Mouse (Mus musculus) liver, embryonic 14.5 days (tissue): ENCODE measurements around the gene Rybp. TPM values are rescaled to one million over a fixed set of nuclear protein-coding genes. Genes with fewer than 3 reads are reported as not detected.

Source experiments
- ATAC-seq: fragments of 200-750 bp; cut with Nextera tagmentation; 2 replicates; pipeline ENCODE4 v1.8.0; 2017; ENCODE audit warnings: moderate number of reproducible peaks, mild to moderate bottlenecking, moderate library complexity; ENCODE audit not compliant: insufficient read depth
- DNase-seq, 3 experiments: peaks; one replicate each; pipeline ENCODE4 v3.0.0-alpha.2; 2012 to 2013; ENCODE audit warnings: low read depth in 3 of 3, low spot score in 3 of 3
- H3K27ac ChIP-seq: fragments of 300-500 bp; sonication (generic); 2 replicates; pipeline ENCODE4 v1.5.1; 2014; ENCODE audit warnings: moderate library complexity, mild to moderate bottlenecking, control low read depth, inconsistent platforms
- H3K27me3 ChIP-seq: fragments of 300-500 bp; sonication (generic); 2 replicates; pipeline ENCODE4 v1.6.1; 2014; ENCODE audit warnings: mild to moderate bottlenecking, low read length, moderate library complexity; ENCODE audit not compliant: control insufficient read depth, insufficient read depth
- H3K36me3 ChIP-seq: fragments of 300-500 bp; sonication (generic); replicated peaks from 2 replicates; pipeline ENCODE4 v1.6.1; 2014; ENCODE audit warnings: low read depth; ENCODE audit not compliant: control insufficient read depth, insufficient read depth
- H3K4me1 ChIP-seq, 2 experiments: fragments of 200-500 bp in 1 of 2; fragments of 300-500 bp in 1 of 2; sonication (generic) in 1 of 2; replicated peaks; 2 replicates each; pipeline ENCODE4 v1.6.1; 2012 to 2014; ENCODE audit warnings: antibody characterized with exemption in 1 of 2, inconsistent platforms in 1 of 2, low read length in 1 of 2; ENCODE audit not compliant: control insufficient read depth in 2 of 2, insufficient read depth in 2 of 2
- H3K4me2 ChIP-seq: fragments of 300-500 bp; sonication (generic); 2 replicates; pipeline ENCODE4 v1.6.1; 2014; ENCODE audit warnings: low read depth, mild to moderate bottlenecking, control low read depth, moderate library complexity
- H3K4me3 ChIP-seq, 2 experiments: fragments of 200-500 bp in 1 of 2; fragments of 300-500 bp in 1 of 2; sonication (generic) in 1 of 2; 2 replicates each; pipeline ENCODE4 v1.5.1; 2012 to 2014; ENCODE audit warnings: low read depth in 2 of 2, low read length in 2 of 2, mild to moderate bottlenecking in 2 of 2, control low read depth in 1 of 2, inconsistent platforms in 1 of 2, moderate library complexity in 1 of 2; ENCODE audit not compliant: insufficient read depth in 1 of 2
- H3K9ac ChIP-seq: fragments of 300-500 bp; sonication (generic); replicated peaks from 2 replicates; pipeline ENCODE4 v1.6.1; 2014; ENCODE audit warnings: mild to moderate bottlenecking, control low read depth, moderate library complexity
- H3K9me3 ChIP-seq: fragments of 300-500 bp; sonication (generic); 2 replicates; pipeline ENCODE4 v1.6.1; 2016; ENCODE audit warnings: low read length, mixed read lengths; ENCODE audit not compliant: control insufficient read depth
- CTCF ChIP-seq: IDR thresholded peaks from 2 replicates; pipeline ENCODE4 v1.5.1; 2016; ENCODE audit warnings: antibody characterized with exemption, low read depth, control low read depth
- EP300 ChIP-seq: IDR thresholded peaks from 2 replicates; pipeline ENCODE4 v1.6.1; 2016; ENCODE audit warnings: antibody characterized with exemption, low read depth
- WGBS: fragments of 180-500 bp; shearing (Covaris S2); extraction: QIAGEN DNeasy Blood & Tissue Kit; methylation state at CpG from one replicate; pipeline ENCODE4 v1.1.7; 2014; ENCODE audit not compliant: insufficient replicate concordance; 5-methylcytosine and 5-hydroxymethylcytosine counted together
- polyA plus RNA-seq, 2 experiments: library from polyadenylated mRNA; depleted of rRNA in 1 of 2; stranded (reverse) in 1 of 2; unstranded in 1 of 2; fragments of >200 nt; fragmentation: Nextera tagmentation in 1 of 2; extraction: Ambion mirVana in 1 of 2; gene quantifications; 2 replicates each; pipeline versions ENCODE4 v1.2.1 to v1.2.3; 2012 to 2014

Rybp gene
- polyA plus RNA-seq, 2 experiments, result 3.2 to 10.7 TPM

- H3K27me3 ChIP-seq, result no peaks in the 10 kb centered on the region
- ATAC-seq, result no peak
These were observed 15.3 kb downstream of the Rybp start for GRCm38 (mm10) chr6:100271992-100272391.

DNA sequence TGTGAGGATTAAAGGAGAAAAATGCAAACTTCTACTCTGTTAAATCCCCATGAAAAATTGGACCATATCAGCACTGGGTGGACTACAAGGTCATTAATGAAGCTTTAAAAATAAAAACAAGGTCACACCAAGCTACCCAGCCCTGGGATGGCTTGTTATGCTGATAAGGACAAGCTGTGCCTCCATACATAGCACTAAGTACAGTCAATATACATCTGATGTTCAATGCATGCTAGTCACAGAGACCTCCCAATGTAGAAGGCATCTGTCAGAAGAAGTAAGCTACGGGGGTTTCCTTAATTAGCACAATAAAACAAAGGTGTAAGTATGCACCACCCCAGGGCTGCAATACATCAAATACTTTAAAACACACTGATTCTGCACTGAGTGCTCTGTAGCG, 16.5 kb downstream of the Rybp start:
- TF ChIP-seq EP300 (no peak), CTCF (no peak)
- H3K27ac ChIP-seq, result no peak overlapping the region
- DNase-seq, result no peak
- H3K4me2 ChIP-seq, result no peak overlapping the region
- peaks cover 0 to 4% of the 10 kb centered on the region in 2 experiments; a peak in 3 of 4 replicates for H3K4me1 ChIP-seq
- no peak overlapping the region for H3K4me3 ChIP-seq
- H3K9ac ChIP-seq, result no peak overlapping the region
- no peaks in the 10 kb centered on the region for H3K27me3 ChIP-seq
- no peaks in the 10 kb centered on the region for H3K9me3 ChIP-seq
- H3K36me3 ChIP-seq, result no peaks in the 10 kb centered on the region
- WGBS, result 68% methylated on average over 2 of the region's 2 CpGs
- no peak for ATAC-seq

More at GRCm38 (mm10) chr6:100271992-100272391, 15.3 kb downstream of the Rybp start:
- Histone ChIP-seq H3K4me2 (no peak overlapping the region), H3K27ac (no peak overlapping the region), H3K9ac (no peak overlapping the region), H3K36me3 (no peaks in the 10 kb centered on the region), H3K4me1 (peaks cover 1 to 4% of the 10 kb centered on the region in 2 experiments), H3K4me3 (no peak overlapping the region), H3K9me3 (no peaks in the 10 kb centered on the region)
- no peak for TF ChIP-seq EP300
- TF ChIP-seq CTCF, result no peak
- DNase-seq, result no peak
- 43% methylated on average over 3 of the region's 3 CpGs for WGBS

DNA sequence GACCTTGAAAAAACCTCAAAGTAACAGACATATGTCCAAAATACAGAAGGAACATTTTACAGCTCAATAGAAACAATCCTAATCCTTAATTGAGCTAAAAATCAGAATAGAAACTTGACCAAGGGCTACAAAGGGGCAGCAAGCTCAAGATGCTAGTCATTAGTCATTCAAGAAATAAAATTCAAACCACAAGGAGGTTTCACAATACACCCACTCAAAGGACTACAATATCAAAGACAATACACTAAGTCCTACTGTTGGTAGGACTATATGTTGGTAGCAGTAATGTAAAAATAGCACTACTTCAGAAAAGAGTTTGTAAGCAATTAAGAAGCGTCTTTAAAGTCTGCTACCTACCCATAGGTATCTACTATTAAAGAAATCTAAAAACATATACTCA, 27.7 kb downstream of the Rybp start:
- no peak for ATAC-seq
- H3K27ac ChIP-seq, result no peak overlapping the region
- no peaks in the 10 kb centered on the region for H3K9me3 ChIP-seq
- no peak overlapping the region for H3K4me2 ChIP-seq
- H3K9ac ChIP-seq, result no peak overlapping the region
- H3K4me3 ChIP-seq, result no peak overlapping the region
- no peaks in the 10 kb centered on the region for H3K36me3 ChIP-seq
- 76% methylated on average over 1 of the region's 1 CpGs for WGBS
- peaks cover 0 to 1% of the 10 kb centered on the region in 2 experiments; a peak in 2 of 4 replicates for H3K4me1 ChIP-seq
- no peak for DNase-seq
- no peaks in the 10 kb centered on the region for H3K27me3 ChIP-seq
- TF ChIP-seq CTCF, result no peak
- no peak for TF ChIP-seq EP300

- no peaks in the 10 kb centered on the region for H3K27me3 ChIP-seq
- H3K9me3 ChIP-seq, result no peaks in the 10 kb centered on the region
- H3K4me2 ChIP-seq, result no peak overlapping the region
- no peak overlapping the region for H3K9ac ChIP-seq
- peaks cover 0 to 1% of the 10 kb centered on the region in 2 experiments; a peak in 2 of 4 replicates for H3K4me1 ChIP-seq
- H3K4me3 ChIP-seq, result no peak overlapping the region
- H3K36me3 ChIP-seq, result no peaks in the 10 kb centered on the region
- ATAC-seq (0 out of 2 replicates have a peak, but pooled peaks have one; percentile 21), DNase-seq (no peak)
- TF ChIP-seq CTCF, result no peak
- peak; percentile 51 for TF ChIP-seq EP300
- no peak overlapping the region for H3K27ac ChIP-seq
These were observed 29.0 kb downstream of the Rybp start for GRCm38 (mm10) chr6:100258278-100258677.

DNA sequence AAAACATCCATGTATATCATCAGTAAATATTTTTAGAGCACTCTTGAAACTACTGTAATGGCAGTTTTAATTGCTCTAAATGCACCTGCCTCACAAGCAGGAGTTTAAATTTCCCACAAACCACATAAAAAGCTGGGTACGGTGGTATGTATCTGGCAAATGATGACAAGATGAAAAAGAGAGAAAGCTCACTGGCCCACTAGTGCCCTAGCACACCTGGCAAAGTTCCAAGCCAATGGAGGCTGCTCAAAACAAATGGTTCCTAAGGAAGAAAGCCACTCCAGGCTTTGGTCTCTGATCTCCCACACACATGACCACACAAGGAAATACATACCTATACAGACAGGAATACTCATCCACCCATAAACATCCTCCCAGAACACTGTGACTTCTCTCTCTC, 31.9 kb downstream of the Rybp start:
- Histone ChIP-seq H3K4me3 (no peak overlapping the region), H3K4me1 (peaks cover 0 to 1% of the 10 kb centered on the region in 2 experiments; a peak in 2 of 4 replicates), H3K9ac (no peak overlapping the region), H3K4me2 (no peak overlapping the region), H3K27me3 (no peaks in the 10 kb centered on the region), H3K27ac (no peak overlapping the region), H3K36me3 (no peaks in the 10 kb centered on the region), H3K9me3 (no peaks in the 10 kb centered on the region)
- TF ChIP-seq CTCF (no peak), EP300 (no peak)
- 48% methylated on average over 1 of the region's 1 CpGs for WGBS
- ATAC-seq (no peak), DNase-seq (no peak)
